Mouse (Mus musculus) embryonic facial prominence, embryonic 11.5 days (tissue): ENCODE data around the gene 6430531B16Rik. TPM values are rescaled to one million over a fixed set of nuclear protein-coding genes. Genes with fewer than 3 reads are reported as not detected.

ENCODE experiments used
- ATAC-seq: fragments of 200-750 bp; cut with Nextera tagmentation; replicated peaks from 2 replicates; pipeline ENCODE4 v1.8.0; 2017; ENCODE audit warnings: low read depth; ENCODE audit not compliant: insufficient number of reproducible peaks, low FRiP score, low TSS enrichment
- DNase-seq: peaks from one replicate; pipeline ENCODE4 v3.0.0-alpha.2; 2015; ENCODE audit warnings: low spot score
- H3K27ac ChIP-seq: fragments of 300-500 bp; sonication (generic); replicated peaks from 2 replicates; pipeline ENCODE4 v1.5.1; 2014; ENCODE audit warnings: mild to moderate bottlenecking, low read depth, low read length, control low read depth
- H3K27me3 ChIP-seq: fragments of 300-500 bp; sonication (generic); 2 replicates; pipeline ENCODE4 v1.6.1; 2014; ENCODE audit warnings: mild to moderate bottlenecking, low read length, moderate library complexity, mixed read lengths; ENCODE audit not compliant: control insufficient read depth, insufficient read depth
- H3K36me3 ChIP-seq: fragments of 300-500 bp; sonication (generic); replicated peaks from 2 replicates; pipeline ENCODE4 v1.6.1; 2014; ENCODE audit warnings: low read depth, mild to moderate bottlenecking, low read length, moderate library complexity, mixed read lengths; ENCODE audit not compliant: control insufficient read depth, insufficient read depth
- H3K4me1 ChIP-seq: fragments of 300-500 bp; sonication (generic); 2 replicates; pipeline ENCODE4 v1.6.1; 2014; ENCODE audit warnings: low read length, mixed read lengths; ENCODE audit not compliant: control insufficient read depth, insufficient read depth
- H3K4me2 ChIP-seq: fragments of 300-500 bp; sonication (generic); 2 replicates; pipeline ENCODE4 v1.6.1; 2014; ENCODE audit warnings: low read depth, mild to moderate bottlenecking, control low read depth, low read length, moderate library complexity
- H3K4me3 ChIP-seq: fragments of 300-500 bp; sonication (generic); 2 replicates; pipeline ENCODE4 v1.5.1; 2014; ENCODE audit warnings: low read depth, low read length, control low read depth
- H3K9ac ChIP-seq: fragments of 300-500 bp; sonication (generic); replicated peaks from 2 replicates; pipeline ENCODE4 v1.6.1; 2014; ENCODE audit warnings: mild to moderate bottlenecking, control low read depth, low read length
- H3K9me3 ChIP-seq: fragments of 300-500 bp; sonication (generic); replicated peaks from 2 replicates; pipeline ENCODE4 v1.6.1; 2016; ENCODE audit warnings: mild to moderate bottlenecking, low read length, inconsistent platforms, mixed read lengths; ENCODE audit not compliant: control insufficient read depth
- WGBS: fragments of 180-500 bp; shearing (Covaris S2); extraction: QIAGEN DNeasy Blood & Tissue Kit; methylation state at CpG from one replicate; pipeline ENCODE4 v1.1.7; 2014; 5-methylcytosine and 5-hydroxymethylcytosine counted together
- polyA plus RNA-seq: library from polyadenylated mRNA; unstranded; fragments of >200 nt; fragmentation: Nextera tagmentation; extraction: Ambion mirVana; gene quantifications from 2 replicates; pipeline ENCODE4 v1.2.1, GENCODE M21; 2014

Gene 6430531B16Rik
- polyA plus RNA-seq, 1 experiment from 2014 or later: 0.36 TPM

- Histone ChIP-seq H3K27me3 (no peaks in the 10 kb centered on the region), H3K4me3 (no peak overlapping the region), H3K4me2 (no peak overlapping the region), H3K36me3 (no peaks in the 10 kb centered on the region), H3K27ac (no peak overlapping the region), H3K9me3 (no peaks in the 10 kb centered on the region), H3K4me1 (no peaks in the 10 kb centered on the region), H3K9ac (no peak overlapping the region)
- no peak for ATAC-seq
- DNase-seq: no peak
- WGBS: 60% methylated on average over 3 of the region's 3 CpGs
Observed at GRCm38 (mm10) chr7:139980778-139981177, 2.2 kb upstream of the 6430531B16Rik start.

GRCm38 (mm10) chr7:139979011-139979719 lies 610 bp upstream of the 6430531B16Rik start:
- peak overlapping the region; percentile 39 for H3K4me3 ChIP-seq
- DNase-seq: no peak
- H3K27ac ChIP-seq: no peak overlapping the region
- H3K36me3 ChIP-seq: no peaks in the 10 kb centered on the region
- 50% methylated on average over 13 of the region's 13 CpGs for WGBS
- H3K27me3 ChIP-seq: no peaks in the 10 kb centered on the region
- peak; percentile 59 for ATAC-seq
- no peaks in the 10 kb centered on the region for H3K9me3 ChIP-seq
- H3K4me1 ChIP-seq: no peaks in the 10 kb centered on the region
- H3K4me2 ChIP-seq: peak overlapping the region; percentile 75
- H3K9ac ChIP-seq: peak overlapping the region; percentile 39

GRCm38 (mm10) chr7:139975471-139975870 lies 3.1 kb downstream of the 6430531B16Rik start:
- ATAC-seq (no peak), DNase-seq (no peak)
- WGBS: 48% methylated on average over 5 of the region's 5 CpGs
- Histone ChIP-seq H3K9ac (no peak overlapping the region), H3K4me3 (no peak overlapping the region), H3K27me3 (no peaks in the 10 kb centered on the region), H3K36me3 (no peaks in the 10 kb centered on the region), H3K9me3 (no peaks in the 10 kb centered on the region), H3K4me2 (no peak overlapping the region), H3K4me1 (no peaks in the 10 kb centered on the region), H3K27ac (no peak overlapping the region)

- no peak overlapping the region for H3K4me3 ChIP-seq
- ATAC-seq: no peak
- no peaks in the 10 kb centered on the region for H3K36me3 ChIP-seq
- no peak for DNase-seq
- no peak overlapping the region for H3K4me2 ChIP-seq
- no peak overlapping the region for H3K9ac ChIP-seq
- H3K27me3 ChIP-seq: no peaks in the 10 kb centered on the region
- no peaks in the 10 kb centered on the region for H3K9me3 ChIP-seq
- 90% methylated on average over 10 of the region's 10 CpGs for WGBS
- H3K27ac ChIP-seq: no peak overlapping the region
- H3K4me1 ChIP-seq: no peaks in the 10 kb centered on the region
Observed at GRCm38 (mm10) chr7:139974307-139974706, 4.2 kb downstream of the 6430531B16Rik start.

GRCm38 (mm10) chr7:139972923-139973331 lies 5.6 kb downstream of the 6430531B16Rik start:
- Histone ChIP-seq H3K27ac (no peak overlapping the region), H3K9ac (no peak overlapping the region), H3K4me2 (no peak overlapping the region), H3K9me3 (no peaks in the 10 kb centered on the region), H3K4me3 (no peak overlapping the region), H3K4me1 (no peaks in the 10 kb centered on the region), H3K36me3 (no peaks in the 10 kb centered on the region), H3K27me3 (no peaks in the 10 kb centered on the region)
- no peak for DNase-seq
- ATAC-seq: no peak

GRCm38 (mm10) chr7:139971436-139971835 lies 7.1 kb downstream of the 6430531B16Rik start:
- WGBS: 66% methylated on average over 6 of the region's 6 CpGs
- H3K27ac ChIP-seq: no peak overlapping the region
- ATAC-seq (no peak), DNase-seq (no peak)
- no peaks in the 10 kb centered on the region for H3K4me1 ChIP-seq
- no peaks in the 10 kb centered on the region for H3K9me3 ChIP-seq
- no peak overlapping the region for H3K4me3 ChIP-seq
- H3K27me3 ChIP-seq: no peaks in the 10 kb centered on the region
- H3K9ac ChIP-seq: no peak overlapping the region
- no peak overlapping the region for H3K4me2 ChIP-seq
- no peaks in the 10 kb centered on the region for H3K36me3 ChIP-seq

GRCm38 (mm10) chr7:139970979-139971378 lies 7.6 kb downstream of the 6430531B16Rik start:
- 76% methylated on average over 5 of the region's 5 CpGs for WGBS
- DNase-seq: no peak
- Histone ChIP-seq H3K9me3 (no peaks in the 10 kb centered on the region), H3K4me1 (no peaks in the 10 kb centered on the region), H3K27me3 (no peaks in the 10 kb centered on the region), H3K36me3 (no peaks in the 10 kb centered on the region), H3K4me2 (no peak overlapping the region), H3K27ac (no peak overlapping the region), H3K4me3 (no peak overlapping the region), H3K9ac (no peak overlapping the region)
- no peak for ATAC-seq

- Histone ChIP-seq H3K4me2 (no peak overlapping the region), H3K9ac (no peak overlapping the region), H3K9me3 (no peaks in the 10 kb centered on the region), H3K27ac (no peak overlapping the region), H3K4me1 (no peaks in the 10 kb centered on the region), H3K36me3 (no peaks in the 10 kb centered on the region), H3K27me3 (no peaks in the 10 kb centered on the region), H3K4me3 (no peak overlapping the region)
- WGBS: 71% methylated on average over 10 of the region's 10 CpGs
- DNase-seq (peak; percentile 10), ATAC-seq (no peak)
Observed at GRCm38 (mm10) chr7:139970216-139970919, 8.2 kb downstream of the 6430531B16Rik start.
